Mouse (Mus musculus): ENCODE measurements around the gene Dgkg.
A peak's percentile ranks its signal among the peaks of the same experiment; 100 is the strongest.

Dgkg gene

DNA sequence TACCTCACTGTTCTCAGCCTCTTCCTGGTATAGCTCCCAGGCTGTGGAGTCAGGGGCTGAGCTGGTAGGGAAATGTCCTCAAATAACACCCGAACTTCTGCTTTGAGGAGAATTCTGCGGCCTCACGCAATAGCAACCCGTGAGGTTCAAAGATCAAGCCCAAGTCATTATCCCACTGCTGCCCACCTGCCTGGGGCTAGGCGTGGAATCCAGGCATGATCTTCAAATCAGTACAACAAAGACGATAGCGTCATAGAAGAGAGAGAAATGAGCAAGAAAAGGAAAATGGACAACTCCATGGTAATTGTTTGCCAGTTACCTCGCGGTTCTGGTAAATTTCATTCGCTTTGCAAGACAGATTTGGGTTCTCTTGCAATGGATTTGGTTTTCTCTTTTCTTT, 109.3 kb downstream of the Dgkg start:
- no peak for DNase-seq (ENCODE audit: low read depth, low spot score)

DNA sequence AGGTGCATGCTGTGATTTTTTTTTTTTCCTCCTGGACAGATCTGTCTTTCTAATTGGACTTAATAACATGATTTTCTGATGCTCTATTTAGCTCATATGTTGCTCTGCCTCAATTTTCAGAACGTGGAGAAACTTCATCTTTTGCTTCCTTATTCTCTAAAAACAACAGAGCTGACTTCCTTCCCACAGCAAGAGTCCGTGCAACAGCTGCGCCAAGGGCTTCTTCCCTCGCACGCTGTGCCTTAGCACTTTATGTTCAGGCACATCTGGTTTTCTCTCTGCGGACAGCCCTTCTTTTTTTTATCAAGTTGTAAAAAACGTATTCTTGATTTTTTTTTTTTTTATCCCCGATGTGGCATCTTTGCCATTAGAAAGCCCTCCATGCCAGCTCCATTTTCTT, 111.2 kb downstream of the Dgkg start:
- DNase-seq (ENCODE audit: low read depth, low spot score) = no peak

DNA sequence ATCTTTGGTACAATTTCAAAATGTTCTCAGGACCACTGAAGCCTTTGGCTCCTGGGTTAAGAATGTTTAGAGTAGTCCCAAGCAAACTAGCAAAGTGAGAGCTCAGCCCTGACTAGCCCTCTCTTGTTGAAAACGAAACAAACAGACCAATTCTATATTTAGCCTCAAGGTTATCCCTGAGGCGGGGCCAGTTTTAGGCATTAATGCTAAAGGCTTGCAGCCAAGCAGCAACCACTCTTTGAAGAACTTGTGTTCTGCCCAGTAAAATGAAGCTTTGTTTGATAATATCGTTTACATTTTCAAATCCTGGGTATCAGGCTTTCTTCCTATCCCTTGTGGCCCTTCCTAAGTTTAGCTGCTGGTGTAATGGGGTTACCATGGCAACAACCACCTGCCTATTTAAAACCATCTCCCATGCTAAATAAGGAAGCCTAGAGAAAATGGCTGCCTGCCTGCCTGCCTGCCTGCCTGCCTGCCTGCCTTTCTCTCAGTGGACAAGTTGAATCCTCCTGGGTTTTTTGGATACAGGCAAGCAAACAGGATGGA, 111.9 kb downstream of the Dgkg start:
- peak; percentile 88 for DNase-seq (ENCODE audit: low read depth, low spot score)

DNA sequence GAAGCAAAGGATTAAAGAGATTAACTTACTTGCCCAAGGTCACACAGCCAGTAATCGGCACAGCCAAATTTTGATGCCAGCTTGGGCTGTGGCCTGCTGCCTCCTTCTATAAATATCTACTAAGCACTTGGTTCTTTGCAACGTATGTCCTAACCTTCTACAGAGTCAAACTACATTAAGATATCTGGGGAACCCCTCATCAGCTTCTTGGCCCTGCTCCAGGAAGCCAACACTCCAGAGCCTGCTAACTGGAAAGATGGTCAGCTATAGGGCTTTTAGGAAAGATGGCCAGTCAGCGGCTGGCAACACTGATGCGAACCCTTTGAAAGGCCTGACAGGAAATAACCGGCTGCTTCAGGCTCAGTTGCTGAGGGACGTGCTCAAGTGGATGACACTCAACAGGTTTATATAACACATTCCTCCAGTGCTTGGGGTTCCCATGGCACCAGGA, 114.3 kb downstream of the Dgkg start:
- no peak for DNase-seq (ENCODE audit: low read depth, low spot score)

DNA sequence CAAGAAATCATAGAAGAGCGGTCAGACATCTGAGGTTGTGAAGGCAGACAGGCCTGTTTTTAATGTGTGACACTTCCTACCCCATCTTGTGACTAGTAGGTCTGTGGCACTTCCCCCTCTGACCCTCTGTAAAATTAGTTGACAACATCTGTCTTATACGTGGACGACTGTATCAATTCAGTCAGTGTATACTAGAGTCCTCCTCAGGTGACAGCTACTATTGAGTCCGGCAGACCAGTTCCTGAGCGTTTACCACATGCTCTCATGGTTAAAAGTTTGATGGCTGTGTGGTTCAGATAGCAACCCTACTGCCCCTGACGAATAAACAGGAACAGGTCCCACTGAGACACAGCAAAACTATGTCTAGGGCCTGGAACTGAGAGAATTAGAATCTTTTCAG, 117.7 kb downstream of the Dgkg start:
- DNase-seq (ENCODE audit: low read depth, low spot score) = no peak

DNA sequence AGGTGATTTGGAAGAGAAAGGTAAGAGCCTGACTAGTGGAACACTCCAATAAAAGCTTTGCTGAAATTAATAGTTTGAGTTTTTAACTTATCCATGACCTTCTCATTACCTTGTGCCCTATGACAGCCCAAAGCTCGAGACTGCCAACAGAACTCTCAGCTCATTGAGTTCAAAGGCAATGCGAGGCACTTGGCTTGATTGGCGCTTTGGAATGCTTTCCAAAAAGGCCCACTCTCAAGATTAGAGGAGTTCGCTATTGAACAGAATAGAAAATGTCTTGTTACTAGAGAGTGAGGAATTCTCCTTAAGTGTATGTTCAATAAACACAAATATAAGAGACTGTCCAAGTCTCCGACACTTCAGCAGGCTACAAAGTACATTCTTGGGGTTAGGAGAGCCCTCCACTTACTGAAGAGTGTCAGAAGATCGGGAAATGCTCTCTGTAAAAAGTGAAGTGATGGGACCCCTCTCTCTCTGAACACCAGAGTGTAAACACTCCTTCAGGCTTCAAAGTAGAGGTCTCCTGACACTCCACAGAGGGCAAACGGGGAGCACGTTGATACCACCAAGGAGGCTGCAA, 120.3 kb downstream of the Dgkg start:
- no peak for DNase-seq (ENCODE audit: low read depth, low spot score)

DNA sequence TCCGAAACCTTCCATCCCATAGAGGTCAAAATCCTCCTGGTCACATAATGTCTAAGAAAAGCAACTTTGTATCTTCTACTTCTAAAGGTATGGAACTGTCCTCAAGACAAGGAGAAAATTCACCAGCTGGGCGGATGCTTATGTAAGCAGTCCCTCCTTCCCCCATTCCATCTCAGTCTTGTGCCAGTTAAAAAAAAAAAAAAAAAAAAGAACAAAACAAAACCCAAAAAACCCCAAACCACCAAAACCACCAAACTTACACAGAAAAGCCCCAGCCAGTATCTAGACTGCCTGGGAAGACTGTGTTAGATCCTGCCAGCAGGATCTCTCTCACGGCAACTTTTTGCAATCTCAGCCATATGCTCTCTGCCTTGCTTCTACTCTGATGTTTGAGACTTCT, 123.9 kb downstream of the Dgkg start:
- DNase-seq (ENCODE audit: low read depth, low spot score) = no peak

DNA sequence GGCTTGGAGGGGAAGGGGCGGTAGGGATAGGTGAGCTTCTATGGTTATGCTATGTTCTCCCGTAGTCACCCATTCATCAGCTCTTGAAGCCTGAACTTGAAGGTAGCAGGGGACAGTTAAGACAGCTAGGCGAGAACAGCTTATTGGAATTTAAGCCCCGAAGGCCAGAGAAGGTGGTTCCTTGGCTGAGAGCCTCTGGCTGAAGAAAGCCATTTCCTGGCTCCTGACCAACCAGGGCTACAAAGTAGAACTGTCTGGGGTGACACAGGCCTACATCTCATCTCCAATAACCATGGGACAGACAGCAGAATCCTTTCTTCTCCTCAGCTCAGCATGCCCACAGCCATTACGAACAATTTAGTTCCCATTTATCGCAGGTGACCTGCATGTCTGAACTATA, 125.2 kb downstream of the Dgkg start:
- DNase-seq (ENCODE audit: low read depth, low spot score) = peak; percentile 3

DNA sequence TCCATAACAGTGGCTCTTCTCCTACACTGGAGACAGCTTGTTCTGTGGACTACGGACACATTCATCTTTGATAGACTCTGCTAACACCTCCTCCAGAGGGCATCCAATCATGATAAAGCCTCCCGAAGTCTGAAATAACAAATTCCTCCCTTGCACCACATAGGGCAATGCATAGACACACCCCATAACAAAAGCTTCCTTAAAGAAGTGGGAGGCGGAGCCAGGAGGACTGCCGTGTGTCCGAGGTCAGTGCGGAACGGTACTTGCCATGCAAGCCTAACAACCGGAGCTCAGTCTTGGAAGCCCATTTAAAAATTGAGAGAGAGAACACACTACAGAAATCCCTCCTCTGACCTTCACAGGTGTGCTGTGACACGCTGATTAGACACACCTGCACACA, 126.0 kb downstream of the Dgkg start:
- peak; percentile 49 for DNase-seq (ENCODE audit: low read depth, low spot score)

DNA sequence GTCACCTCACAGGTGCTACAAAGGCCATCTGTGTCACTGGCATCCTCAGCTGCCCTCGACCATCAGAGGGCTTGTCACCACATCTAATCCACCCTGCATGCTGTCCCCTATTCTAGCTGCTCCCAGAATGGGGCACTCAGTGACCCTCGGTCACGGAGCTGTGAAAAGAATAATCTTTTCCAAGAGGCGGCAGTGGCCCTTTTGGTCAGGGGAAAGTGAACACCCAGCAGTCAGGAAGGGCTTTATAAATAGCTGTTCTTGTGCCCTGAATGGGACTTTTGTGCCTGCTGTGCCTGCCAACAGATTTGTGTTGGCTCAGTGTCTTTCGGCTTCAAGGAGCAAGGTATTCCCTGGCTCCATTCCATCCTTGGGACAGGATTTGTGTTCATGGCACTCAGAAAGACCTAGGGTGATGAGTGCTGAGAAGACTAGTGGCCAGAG, 129.5 kb downstream of the Dgkg start:
- DNase-seq (ENCODE audit: low read depth, low spot score) = no peak

DNA sequence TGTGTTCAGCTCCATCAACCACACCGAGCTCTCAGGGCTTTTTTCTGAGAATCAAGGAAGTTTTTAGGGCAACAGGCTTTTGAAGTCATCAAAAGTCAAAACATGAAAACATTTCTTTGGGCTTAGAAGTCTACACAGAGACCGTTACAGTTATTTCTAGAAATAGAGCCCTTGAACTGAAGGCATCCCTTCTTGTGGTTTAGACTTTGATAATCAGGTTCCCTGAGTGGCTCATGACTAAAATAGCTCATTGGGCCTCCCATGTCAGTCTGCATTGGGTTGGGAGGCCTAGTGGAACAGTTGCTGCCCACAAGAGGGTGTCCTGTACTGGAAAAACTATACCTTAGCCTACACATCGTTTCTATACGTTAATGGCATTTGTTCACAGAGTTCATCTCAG, 130.6 kb downstream of the Dgkg start:
- no peak for DNase-seq (ENCODE audit: low read depth, low spot score)

DNA sequence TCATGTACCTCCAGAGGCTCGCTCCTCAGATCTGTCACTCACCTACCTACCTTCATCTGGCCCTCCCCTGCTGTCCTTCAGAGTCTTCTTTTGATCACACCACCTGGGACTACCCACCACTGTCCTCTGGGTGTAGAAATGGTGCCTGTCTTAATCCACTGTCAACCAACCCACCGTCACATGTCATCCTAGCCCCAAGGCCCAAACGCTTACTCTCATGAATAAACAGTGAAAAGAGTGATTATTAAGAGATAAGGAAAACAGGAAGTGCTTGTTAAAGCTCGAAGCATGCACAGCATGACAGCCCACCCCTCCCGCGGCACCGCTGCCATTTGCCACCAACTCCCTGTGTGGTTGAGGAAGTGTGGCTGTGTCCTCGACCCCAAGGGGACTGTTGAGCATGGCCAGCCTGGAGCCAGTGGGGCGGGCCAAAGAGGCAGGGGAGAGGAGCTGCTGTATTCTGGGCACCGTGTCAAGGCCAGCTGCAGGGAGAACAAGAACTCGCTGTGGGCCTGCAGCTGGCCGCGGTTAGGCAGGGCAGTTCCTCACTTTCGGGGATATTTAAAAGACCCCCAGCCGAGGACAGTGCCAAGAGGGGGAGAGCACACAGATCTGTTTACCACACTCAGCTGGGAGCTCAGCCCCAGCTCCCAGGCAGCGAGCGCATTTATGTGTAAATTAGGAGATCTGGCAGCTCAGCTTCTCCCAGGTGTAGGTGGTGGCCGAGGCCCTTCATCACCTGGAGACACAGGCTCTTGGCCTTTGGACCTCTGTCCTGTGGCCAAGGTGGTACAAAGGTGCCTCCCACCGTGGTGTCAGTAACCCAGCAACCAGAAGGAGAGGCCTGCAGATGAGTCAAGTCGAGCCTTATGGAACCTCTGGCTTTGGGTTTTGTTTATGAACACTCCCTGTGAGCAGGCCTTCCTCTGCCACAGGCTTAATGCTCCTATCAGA, 139.3 kb downstream of the Dgkg start:
- DNase-seq (ENCODE audit: low read depth, low spot score) = no peak

DNA sequence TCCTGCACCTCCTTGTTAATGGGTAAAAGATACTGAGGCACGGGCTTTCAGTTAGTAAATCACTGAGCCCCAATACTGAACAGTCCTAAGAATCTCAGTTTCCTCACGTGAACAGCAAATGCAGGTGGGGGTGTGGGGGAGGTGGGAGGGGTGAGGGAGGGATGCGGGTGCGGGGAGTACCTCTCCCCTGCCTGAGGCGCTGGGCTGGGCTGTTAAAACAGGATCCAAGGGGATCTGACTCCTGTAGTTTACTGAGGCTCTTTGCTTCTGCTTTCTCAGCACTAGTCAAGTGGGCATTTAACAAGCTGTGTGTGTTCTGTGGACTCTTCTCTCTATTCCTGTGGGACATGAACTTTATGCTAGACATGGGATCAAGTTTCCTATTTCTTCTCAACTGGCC, 141.5 kb downstream of the Dgkg start:
- DNase-seq (ENCODE audit: low read depth, low spot score) = peak; percentile 66

DNA sequence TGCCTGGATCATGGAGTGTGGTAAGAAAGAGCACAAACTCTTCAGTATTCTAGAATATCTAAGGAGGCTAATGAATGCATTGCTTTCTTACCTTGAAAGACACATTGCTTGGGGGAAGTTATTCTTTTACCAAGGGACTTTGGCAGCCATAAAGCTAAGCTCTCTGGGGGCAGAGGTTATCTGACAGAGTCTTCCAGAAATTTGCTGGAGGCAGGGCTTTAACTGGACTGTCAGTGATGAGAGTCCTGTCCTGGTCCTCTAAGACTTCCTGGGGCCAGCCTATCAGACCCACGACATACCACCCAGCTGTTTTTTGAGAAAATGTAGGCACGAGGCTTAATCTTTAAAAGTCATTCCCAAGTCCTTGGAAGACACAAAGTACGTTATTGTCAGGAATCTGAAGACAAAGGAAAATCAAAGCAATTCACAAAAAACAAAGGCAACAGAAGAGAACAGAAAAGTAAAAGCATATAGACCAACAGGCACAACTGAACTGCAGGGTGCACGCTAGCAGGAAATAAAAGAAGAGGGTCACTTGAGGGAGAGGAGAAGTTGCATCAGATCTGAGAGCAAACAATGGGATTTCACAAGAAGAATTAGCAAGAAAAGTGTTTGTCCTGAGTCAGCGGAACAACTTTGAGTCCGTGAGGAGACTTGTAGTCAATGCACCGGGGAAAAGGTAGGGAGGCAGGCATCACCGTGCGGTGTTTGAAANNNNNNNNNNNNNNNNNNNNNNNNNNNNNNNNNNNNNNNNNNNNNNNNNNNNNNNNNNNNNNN, 146.0 kb downstream of the Dgkg start:
- DNase-seq (ENCODE audit: low read depth, low spot score) = no peak

DNA sequence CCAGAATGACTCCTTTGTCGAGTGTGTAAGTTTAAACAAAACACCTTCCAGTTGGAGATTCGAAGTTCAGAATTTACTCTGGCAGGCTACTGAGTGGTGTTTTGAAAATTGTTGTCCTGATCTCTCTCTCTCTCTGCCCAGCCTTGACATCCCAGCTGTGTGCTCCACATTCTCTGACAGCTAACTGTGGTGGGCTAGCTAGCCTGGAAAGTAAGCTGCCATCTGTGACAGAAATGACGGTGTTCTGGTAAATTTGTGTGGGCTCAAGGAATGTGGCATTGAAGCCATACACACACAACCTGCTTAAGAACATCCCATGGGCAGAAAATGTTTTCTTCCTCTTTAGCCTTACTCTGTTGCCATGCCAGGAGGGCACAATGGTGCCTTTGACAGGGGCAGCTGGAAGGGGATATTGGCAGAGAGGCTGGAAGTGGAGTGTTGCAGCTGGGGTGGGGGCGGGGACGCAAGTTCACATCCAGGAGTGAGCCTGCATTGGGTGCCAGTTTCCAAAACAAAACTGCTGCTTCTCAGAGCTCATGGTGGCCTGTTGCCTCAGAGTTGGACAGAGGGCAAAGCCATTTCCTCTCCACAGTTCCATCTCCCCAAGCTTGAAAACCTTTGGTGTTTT, 148.0 kb downstream of the Dgkg start:
- DNase-seq (ENCODE audit: low read depth, low spot score) = no peak

DNA sequence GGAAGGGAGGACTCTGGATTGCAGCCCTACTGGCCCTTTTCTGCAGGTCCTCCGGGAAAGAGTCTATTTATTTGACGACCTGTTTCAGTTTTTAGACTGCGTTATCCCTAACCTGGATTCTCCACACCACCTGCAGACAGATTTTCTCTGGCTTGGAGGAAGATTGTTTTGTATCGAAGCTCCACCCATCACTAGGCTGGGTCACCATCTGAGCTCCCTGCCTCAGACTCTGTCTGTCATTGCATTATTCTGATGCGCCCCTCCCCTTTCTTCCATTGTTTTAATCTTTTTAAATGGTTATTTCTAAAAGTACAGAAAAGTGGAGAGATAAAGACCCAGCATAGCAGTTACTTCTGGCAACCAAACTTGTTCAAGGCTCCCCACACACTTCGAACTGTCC, 151.4 kb downstream of the Dgkg start:
- DNase-seq (ENCODE audit: low read depth, low spot score) = peak; percentile 72

DNA sequence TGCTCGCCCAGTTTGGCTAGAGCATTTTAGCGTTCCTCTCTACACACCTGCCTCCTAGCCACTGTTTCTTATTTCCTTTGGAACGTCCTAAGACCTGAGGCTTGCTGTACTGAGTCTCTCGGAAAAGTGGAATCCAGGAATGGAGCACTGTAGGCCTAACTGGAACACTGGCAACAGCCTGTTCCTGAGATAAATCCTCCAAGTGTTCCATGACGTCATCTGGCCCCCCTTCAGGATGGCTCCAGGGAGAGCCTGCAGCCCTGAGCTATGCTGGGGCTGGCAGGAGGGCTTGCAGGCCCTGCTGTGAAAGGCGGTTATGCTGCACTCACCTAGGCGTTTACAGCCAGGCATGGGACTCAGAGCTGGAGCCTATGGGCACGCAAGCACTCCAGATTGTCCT, 152.2 kb downstream of the Dgkg start:
- DNase-seq (ENCODE audit: low read depth, low spot score) = peak; percentile 60

DNA sequence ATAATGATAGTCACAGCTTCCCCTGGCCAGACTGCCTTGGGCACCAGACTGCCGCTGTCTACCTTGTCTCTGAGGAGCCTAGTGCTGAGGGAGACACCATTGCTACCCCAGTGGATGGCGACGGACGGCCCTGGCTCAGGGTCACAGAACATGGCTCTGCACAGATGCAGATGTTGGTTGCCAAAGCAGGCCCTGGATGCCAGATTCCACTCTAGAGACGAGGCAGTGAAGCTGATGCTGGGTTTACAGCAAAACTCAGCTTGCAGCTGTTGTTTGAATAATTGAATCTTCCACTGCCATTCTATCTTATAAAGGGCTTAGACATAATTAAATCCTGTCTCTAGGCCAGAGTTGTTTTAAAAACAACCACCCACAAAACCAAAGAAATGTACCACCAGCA, 153.0 kb downstream of the Dgkg start:
- DNase-seq (ENCODE audit: low read depth, low spot score) = no peak

DNA sequence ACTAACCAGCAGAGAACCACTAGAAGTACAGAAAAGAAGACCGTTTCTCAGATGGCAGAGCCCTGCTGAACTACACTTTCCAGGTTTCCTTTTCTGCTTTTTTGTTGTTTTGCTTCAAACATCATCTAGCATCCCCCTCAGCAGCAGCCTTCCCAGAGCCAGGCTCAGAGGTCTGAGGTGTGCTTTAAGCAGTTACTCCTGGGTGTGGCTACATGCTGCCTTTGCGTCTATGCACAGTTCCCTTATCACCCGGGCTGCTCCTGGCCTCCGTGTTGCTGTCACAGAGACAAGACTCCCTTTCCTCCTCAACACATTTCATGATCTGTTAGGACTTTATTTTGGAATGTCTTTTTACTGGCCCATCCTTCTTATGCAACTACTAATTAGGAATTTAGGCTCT, 153.6 kb downstream of the Dgkg start:
- DNase-seq (ENCODE audit: low read depth, low spot score) = no peak

DNA sequence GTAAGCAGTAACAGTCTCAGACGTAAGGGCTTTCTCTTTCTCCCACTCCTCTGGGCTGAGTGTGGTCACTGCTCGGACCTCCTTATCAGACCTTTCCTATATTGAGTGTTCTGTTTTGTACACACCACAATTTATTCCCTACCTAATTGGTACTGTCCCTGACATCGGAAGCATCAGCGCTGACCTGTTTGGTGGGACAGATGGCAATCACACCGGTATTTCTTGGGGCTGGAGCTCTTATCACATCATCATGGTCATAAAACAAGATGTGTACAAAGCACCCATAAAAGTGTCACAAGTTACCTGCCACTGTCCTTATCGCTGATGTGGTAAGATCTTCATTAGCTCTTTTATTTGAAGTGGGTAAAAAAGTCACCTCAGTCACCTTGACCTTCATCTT, 155.2 kb downstream of the Dgkg start:
- no peak for DNase-seq (ENCODE audit: low read depth, low spot score)

DNA sequence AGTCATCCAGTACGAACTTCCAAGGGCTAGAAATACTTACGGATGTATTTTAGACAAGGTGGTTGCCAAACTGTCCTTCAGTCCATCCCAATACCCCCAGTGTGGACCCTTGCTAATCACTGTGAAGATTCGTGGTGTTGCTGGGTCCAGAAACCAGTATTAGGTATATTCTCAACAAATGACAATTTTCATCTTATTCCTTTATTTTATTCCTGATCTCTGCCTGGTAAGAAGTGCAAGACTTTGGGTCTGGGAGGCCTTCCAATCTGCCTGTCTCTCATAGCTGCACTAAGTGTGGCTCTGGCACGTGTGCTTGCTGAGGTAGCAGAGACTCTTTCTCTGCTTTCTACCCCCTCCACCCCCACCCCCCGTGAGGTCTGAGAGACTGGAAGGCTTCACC, 156.5 kb downstream of the Dgkg start:
- no peak for DNase-seq (ENCODE audit: low read depth, low spot score)

DNA sequence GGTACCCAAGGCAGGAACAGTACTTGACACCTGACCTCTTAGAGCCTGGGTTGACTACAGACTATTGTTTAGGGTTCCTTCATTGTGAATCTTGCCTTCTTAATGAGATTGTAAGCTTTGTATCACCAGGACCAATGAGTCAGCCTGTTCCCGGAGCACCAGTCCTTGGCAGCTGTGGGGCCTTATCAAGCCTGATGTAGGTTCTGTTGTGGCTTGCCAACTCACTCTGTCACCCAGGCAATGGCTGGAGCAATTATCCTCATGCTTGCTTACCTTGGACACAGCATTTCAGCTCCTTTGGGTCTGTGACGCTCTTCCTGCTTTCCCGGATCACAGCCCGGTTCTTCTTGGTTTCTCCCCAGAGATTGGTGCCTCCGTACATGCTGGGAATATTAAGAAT, 157.1 kb downstream of the Dgkg start:
- no peak for DNase-seq (ENCODE audit: low read depth, low spot score)
